Mouse (Mus musculus) adrenal gland, postnatal 25 days (tissue): ENCODE measurements around the gene Amh. TPM values are rescaled to one million over a fixed set of nuclear protein-coding genes. Genes with fewer than 3 reads are reported as not detected.

Experiments used
- DNase-seq: peaks from one replicate; pipeline ENCODE4 v3.0.0; 2021; ENCODE audit warnings: mixed read lengths
- long read RNA-seq: library from polyadenylated mRNA; stranded (forward); transcript quantifications from one replicate; pipeline ENCODE4 v2.0.0, GENCODE M21; 2021
- total RNA-seq: library from RNA; stranded (reverse); gene quantifications from 2 replicates; pipeline ENCODE4 v1.2.3, GENCODE M21; 2021

The Amh gene
- 0.79 and 0.90 TPM in 2 replicates for total RNA-seq
- long read RNA-seq: 0 reads

- DNase-seq: no peak
Observed at GRCm38 (mm10) chr10:80804916-80805315, at the start of gene Amh. Amh (plus strand) TSS chr10:80805243.

DNA sequence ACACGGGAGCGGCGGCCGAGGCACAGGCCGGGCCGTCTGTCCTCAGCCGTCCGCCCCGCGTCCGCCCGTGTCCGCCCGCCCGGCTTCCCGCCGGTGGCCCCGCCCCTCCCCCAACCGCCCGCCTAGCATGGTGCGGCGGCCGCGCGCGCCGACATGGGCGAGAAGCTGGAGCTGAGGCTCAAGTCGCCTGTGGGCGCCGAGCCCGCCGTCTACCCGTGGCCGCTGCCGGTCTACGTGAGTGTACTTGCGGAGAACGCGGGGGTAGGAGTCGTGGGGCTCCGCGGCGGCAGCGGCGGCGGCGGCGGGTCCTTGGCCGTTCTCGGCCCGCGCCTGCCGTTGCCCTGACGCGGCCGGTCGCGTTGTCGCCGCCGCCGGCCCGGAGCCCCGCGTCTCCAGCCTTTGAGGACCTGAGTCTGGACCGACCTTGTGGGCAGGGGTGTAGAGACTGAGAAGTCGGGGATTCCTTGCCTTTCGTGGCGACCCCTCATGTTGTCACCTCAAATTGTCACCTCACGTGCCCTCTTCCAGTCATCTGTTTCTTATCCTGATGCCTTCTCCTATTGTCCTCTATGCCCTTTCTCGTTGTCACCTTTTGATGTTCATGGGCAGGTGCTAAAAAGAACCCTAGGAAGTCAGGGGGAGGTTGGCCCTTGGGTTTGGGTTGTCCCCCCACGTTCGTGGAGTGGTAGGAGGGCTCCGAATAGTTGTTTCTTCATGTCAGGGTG, 49.6 kb upstream of the Amh start:
- DNase-seq: no peak

GRCm38 (mm10) chr10:80756099-80756498, 48.9 kb upstream of the Amh start:
- DNase-seq: no peak

GRCm38 (mm10) chr10:80756509-80756908, 48.5 kb upstream of the Amh start:
- DNase-seq: no peak

DNA sequence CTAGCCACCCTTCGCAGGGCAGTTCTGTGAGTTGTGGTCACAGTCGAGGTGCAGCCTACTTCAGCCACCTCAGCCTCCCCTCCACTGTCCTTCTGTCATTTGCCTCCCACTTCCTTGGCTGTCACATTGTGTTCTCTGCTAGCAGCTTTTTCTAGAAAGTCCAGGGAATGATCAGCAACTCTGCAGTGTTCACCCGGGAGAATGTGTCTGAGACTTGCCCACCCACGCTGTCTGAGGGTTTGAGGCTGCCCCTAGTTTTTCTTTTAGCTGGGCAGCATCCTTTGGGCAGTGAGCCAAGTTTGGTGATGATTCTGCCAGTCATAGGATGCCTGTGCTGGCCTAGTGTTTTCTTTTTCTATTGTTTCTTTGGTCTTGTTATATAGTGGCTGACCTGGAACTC, 48.1 kb upstream of the Amh start:
- no peak for DNase-seq

- DNase-seq: peak; percentile 81
Observed at GRCm38 (mm10) chr10:80757717-80758116, 47.3 kb upstream of the Amh start.

DNA sequence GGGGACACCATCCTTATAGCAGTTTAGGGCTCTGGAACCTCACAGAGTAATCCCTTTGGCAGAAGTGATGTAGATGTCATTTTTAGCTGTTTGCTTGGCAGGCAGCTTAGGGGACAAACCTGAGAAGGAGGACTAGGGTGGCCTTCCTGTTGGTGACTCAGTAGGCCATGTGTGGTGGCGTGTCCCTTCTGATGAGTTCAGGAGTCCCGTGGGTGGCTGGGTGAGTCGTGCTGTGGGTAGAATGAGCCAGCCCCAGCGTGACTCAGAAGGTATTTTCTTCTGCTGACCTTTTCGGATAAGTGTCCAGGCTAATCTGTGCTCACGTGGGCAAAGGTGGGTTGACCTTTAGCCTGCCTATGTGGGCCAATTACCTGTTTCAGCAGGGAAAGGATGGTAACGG, 46.4 kb upstream of the Amh start:
- peak; percentile 63 for DNase-seq

GRCm38 (mm10) chr10:80760596-80761524, 44.2 kb upstream of the Amh start:
- DNase-seq: peak; percentile 50

DNA sequence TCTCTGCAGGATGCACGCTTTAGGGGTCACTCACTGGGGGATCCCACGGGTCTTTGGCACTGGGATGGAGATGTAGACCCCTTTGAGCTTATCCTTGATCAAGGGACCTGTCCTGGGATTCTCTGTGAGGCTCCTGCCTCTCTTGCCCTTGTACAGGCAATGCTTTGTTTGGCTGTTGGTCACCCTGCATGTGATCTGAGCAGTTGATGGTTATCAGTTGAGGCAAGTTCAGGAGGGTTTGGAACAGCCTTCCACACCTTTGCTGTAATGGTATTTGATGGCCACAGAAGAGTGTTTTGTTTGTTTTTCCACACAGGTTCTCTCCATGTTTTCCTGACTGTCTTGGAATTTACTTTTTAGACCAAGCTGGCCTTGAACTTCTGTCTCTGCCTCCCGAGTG, 43.2 kb upstream of the Amh start:
- DNase-seq: no peak

- DNase-seq: no peak
Observed at GRCm38 (mm10) chr10:80763502-80763901, 41.5 kb upstream of the Amh start.

GRCm38 (mm10) chr10:80765746-80766145, 39.3 kb upstream of the Amh start:
- peak; percentile 42 for DNase-seq

- no peak for DNase-seq
Observed at GRCm38 (mm10) chr10:80766161-80766815, 38.8 kb upstream of the Amh start.

GRCm38 (mm10) chr10:80768365-80768764, 36.7 kb upstream of the Amh start:
- DNase-seq: no peak

DNA sequence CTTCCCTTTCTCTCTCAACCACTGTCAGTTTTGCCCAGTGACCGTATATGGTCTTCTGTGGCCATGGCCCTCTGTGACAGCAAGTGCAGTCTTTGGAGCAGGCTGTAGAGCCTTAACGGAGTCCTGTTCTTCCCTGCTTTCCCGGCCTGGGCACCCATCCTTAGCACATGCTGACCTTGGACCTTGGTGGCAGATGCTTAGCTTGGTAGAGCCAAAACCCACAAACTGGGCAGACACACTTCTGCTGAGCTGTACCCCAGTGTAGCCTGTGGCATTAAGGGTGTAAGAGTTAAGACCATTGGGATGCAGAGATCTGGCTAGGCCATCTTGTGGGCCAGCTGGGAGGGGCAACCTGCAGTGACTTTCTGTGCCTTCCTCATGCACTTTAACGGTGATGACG, 31.2 kb upstream of the Amh start:
- no peak for DNase-seq

- DNase-seq: peak; percentile 79
Observed at GRCm38 (mm10) chr10:80774549-80774948, 30.5 kb upstream of the Amh start.

GRCm38 (mm10) chr10:80774981-80775380, 30.1 kb upstream of the Amh start:
- DNase-seq: no peak

DNA sequence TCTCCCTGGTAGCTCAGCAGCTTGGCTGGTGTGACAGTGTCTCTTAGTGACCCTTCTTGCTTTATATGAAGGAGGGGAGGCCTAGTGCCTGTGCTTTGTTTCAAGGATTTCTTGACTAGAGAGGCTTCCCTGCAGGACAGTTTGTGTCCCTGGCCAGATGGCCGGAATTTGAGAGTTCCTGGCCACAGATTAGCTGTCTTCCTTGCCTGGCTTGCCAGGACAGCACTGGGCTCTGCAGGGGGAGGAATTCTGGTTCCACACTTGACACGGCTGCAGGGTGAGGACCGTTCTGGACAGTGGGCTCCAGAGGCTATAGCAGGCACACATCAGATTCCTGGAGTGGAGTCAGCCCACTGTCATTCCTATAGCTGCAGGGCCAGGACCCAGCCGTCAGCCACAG, 29.3 kb upstream of the Amh start:
- DNase-seq: no peak

DNA sequence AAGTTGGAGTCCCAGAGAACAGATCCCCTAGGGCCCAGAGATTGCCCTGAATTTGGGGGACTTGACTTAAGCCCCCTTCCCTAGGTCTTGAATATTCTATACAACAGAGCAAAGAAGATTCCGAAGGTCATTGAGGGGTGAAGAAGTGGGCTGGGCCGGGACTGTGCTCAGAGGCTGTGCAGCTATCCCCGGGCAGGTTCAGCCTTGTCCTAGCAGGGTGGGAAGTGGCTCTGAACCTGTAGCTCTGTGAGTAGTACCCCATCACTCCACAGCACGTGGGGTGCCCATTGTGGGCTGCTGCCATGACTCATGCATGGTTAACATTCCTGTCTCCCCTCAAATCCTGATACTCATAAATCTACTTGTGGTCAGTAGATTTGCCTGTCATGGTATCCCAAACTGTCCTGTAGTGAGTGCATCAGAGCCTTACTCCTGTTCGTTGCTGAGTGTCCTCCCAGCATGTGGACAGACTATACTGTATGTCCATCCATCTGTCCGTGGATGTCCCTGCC, 28.6 kb upstream of the Amh start:
- DNase-seq: no peak

DNA sequence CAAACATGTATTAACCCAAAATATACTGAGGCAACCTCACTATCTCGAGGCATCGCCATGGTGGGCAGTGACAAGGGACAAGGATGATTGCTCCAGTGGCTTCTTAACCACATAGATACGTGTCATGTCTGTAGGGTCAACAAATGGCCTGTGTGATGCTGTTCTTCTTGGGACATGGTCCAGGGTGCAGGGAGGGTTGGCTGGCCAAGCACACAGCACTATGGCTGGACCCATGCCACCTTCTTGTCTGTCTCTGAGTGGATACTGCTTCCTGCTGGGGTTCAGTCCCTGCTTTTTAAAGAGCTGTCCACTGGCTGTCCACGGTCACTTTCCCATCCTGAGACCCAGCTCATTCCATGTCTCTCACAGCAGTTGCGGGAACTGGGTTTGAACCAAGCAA, 27.9 kb upstream of the Amh start:
- DNase-seq: no peak

DNA sequence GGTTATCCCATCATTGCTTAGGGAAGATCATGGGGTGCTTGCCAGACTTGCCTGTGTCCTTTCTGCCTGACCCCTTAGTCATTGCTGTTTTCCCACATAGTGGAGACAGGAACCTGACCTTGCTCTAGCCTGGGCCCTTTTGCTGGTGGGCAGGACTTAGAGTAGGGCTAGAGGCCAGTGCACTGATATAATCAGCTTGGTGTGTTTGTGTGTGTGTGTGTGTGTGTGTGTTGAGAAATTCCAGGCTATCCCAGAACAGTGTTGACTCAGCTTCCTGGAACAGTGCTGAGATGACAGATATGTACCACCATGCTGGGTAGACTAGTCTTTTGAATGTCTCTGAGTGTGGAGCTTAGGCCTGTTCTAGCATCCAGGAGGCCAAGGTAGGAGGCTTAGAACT, 25.5 kb upstream of the Amh start:
- peak; percentile 49 for DNase-seq

GRCm38 (mm10) chr10:80784302-80784701, 20.7 kb upstream of the Amh start:
- DNase-seq: no peak

GRCm38 (mm10) chr10:80784871-80785270, 20.2 kb upstream of the Amh start:
- DNase-seq: no peak

GRCm38 (mm10) chr10:80785963-80786362, 19.1 kb upstream of the Amh start:
- no peak for DNase-seq
